Mouse (Mus musculus): Measurements from ENCODE around the gene Chd9.

Chd9 gene

GRCm38 (mm10) chr8:90837440-90837839 is 9.3 kb downstream of the Chd9 start:
- DNase-seq (ENCODE audit: extremely low spot score): no peak

- no peak for DNase-seq (ENCODE audit: extremely low spot score)
These were observed 11.9 kb downstream of the Chd9 start for GRCm38 (mm10) chr8:90839725-90840714.

GRCm38 (mm10) chr8:90841321-90841720 is 13.2 kb downstream of the Chd9 start:
- no peak for DNase-seq (ENCODE audit: extremely low spot score)

GRCm38 (mm10) chr8:90843127-90843526 is 15.0 kb downstream of the Chd9 start:
- no peak for DNase-seq (ENCODE audit: extremely low spot score)

GRCm38 (mm10) chr8:90844179-90844967 is 16.2 kb downstream of the Chd9 start:
- no peak for DNase-seq (ENCODE audit: extremely low spot score)

GRCm38 (mm10) chr8:90847980-90848379 is 19.8 kb downstream of the Chd9 start:
- no peak for DNase-seq (ENCODE audit: extremely low spot score)

- peak; percentile 41 for DNase-seq (ENCODE audit: extremely low spot score)
These were observed 21.4 kb downstream of the Chd9 start for GRCm38 (mm10) chr8:90849462-90850050.

- DNase-seq (ENCODE audit: extremely low spot score): no peak
These were observed 23.4 kb downstream of the Chd9 start for GRCm38 (mm10) chr8:90851544-90851943.

- no peak for DNase-seq (ENCODE audit: extremely low spot score)
These were observed 26.0 kb downstream of the Chd9 start for GRCm38 (mm10) chr8:90853971-90854670.

- DNase-seq (ENCODE audit: extremely low spot score): peak; percentile 55
These were observed 26.6 kb downstream of the Chd9 start for GRCm38 (mm10) chr8:90854671-90855161.

GRCm38 (mm10) chr8:90856171-90856570 is 28.0 kb downstream of the Chd9 start:
- no peak for DNase-seq (ENCODE audit: extremely low spot score)

GRCm38 (mm10) chr8:90856952-90857351 is 28.8 kb downstream of the Chd9 start:
- no peak for DNase-seq (ENCODE audit: extremely low spot score)

- no peak for DNase-seq (ENCODE audit: extremely low spot score)
These were observed 29.9 kb downstream of the Chd9 start for GRCm38 (mm10) chr8:90858071-90858470.

GRCm38 (mm10) chr8:90861266-90861944 is 33.3 kb downstream of the Chd9 start:
- DNase-seq (ENCODE audit: extremely low spot score): peak; percentile 64

- DNase-seq (ENCODE audit: extremely low spot score): peak; percentile 85
These were observed 33.9 kb downstream of the Chd9 start for GRCm38 (mm10) chr8:90862038-90862437.

GRCm38 (mm10) chr8:90867061-90867460 is 38.9 kb downstream of the Chd9 start:
- DNase-seq (ENCODE audit: extremely low spot score): no peak

GRCm38 (mm10) chr8:90867911-90868310 is 39.8 kb downstream of the Chd9 start:
- DNase-seq (ENCODE audit: extremely low spot score): no peak

- no peak for DNase-seq (ENCODE audit: extremely low spot score)
These were observed 40.2 kb downstream of the Chd9 start for GRCm38 (mm10) chr8:90868334-90868733.

- no peak for DNase-seq (ENCODE audit: extremely low spot score)
These were observed 41.1 kb downstream of the Chd9 start for GRCm38 (mm10) chr8:90869071-90869919.

All from embryo, embryonic 9.5 days (tissue).